Mouse (Mus musculus) midbrain, embryonic 12.5 days (tissue): ENCODE data around the gene Gm9732. TPM values are rescaled to one million over a fixed set of nuclear protein-coding genes. Genes with fewer than 3 reads are reported as not detected.
"Not testable (repeated sequence)": the region's sequence is repeated elsewhere in the genome, so short reads cannot be mapped to it uniquely, and the experiment has no call there.

Experiments
- ATAC-seq: fragments of 200-750 bp; cut with Nextera tagmentation; 2 replicates; pipeline ENCODE4 v1.8.0; 2017; ENCODE audit warnings: low read depth, moderate TSS enrichment, moderate library complexity; ENCODE audit not compliant: low FRiP score
- H3K27ac ChIP-seq: fragments of 300-500 bp; sonication (generic); replicated peaks from 2 replicates; pipeline ENCODE4 v1.5.1; 2016; ENCODE audit warnings: mild to moderate bottlenecking
- H3K27me3 ChIP-seq: fragments of 300-500 bp; sonication (generic); 2 replicates; pipeline ENCODE4 v1.6.1; 2016; ENCODE audit warnings: mild to moderate bottlenecking
- H3K36me3 ChIP-seq: fragments of 300-500 bp; sonication (generic); 2 replicates; pipeline ENCODE4 v1.6.1; 2016
- H3K4me1 ChIP-seq: fragments of 300-500 bp; sonication (generic); 2 replicates; pipeline ENCODE4 v1.6.1; 2016
- H3K4me2 ChIP-seq: fragments of 300-500 bp; sonication (generic); replicated peaks from 2 replicates; pipeline ENCODE4 v1.6.1; 2016; ENCODE audit warnings: mild to moderate bottlenecking, moderate library complexity
- H3K4me3 ChIP-seq: fragments of 300-500 bp; sonication (generic); 2 replicates; pipeline ENCODE4 v1.5.1; 2016; ENCODE audit warnings: mild to moderate bottlenecking
- H3K9ac ChIP-seq: fragments of 300-500 bp; sonication (generic); replicated peaks from 2 replicates; pipeline ENCODE4 v1.6.1; 2016; ENCODE audit warnings: mild to moderate bottlenecking, moderate library complexity
- H3K9me3 ChIP-seq: fragments of 300-500 bp; sonication (generic); 2 replicates; pipeline ENCODE4 v1.6.1; 2016; ENCODE audit warnings: mild to moderate bottlenecking
- whole genome bisulfite sequencing: fragments of 180-500 bp; shearing (Covaris S2); methylation state at CpG from one replicate; pipeline ENCODE4 v1.1.7; 2016; 5-methylcytosine and 5-hydroxymethylcytosine counted together
- polyA plus RNA-seq: library from polyadenylated mRNA; unstranded; fragments of >200 nt; fragmentation: Nextera tagmentation; extraction: Ambion mirVana; gene quantifications from 2 replicates; pipeline ENCODE4 v1.2.1, GENCODE M21; 2016

Gm9732 gene
- polyA plus RNA-seq, 1 experiment from 2014 or later, result not detected

DNA sequence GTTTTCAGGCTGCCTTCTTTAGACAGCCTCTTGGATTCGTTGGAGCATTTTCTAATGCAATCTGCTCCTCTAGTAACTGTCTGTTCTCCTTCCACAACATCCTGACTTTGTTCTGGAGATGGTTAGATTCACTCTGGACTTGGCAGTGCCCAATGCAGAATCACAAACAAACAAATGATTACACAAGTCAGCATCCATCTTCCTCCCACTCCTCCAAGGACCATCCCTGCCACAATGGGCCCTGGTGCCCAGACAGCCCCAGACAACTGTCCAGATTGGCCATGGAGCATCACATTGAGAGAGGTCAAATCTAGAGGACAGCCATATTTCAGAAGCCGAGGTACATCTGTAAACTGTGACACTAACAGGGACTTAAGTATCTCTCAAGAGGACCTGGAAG lies 2.6 kb downstream of the Gm9732 start:
- not testable (repeated sequence) for H3K4me1 ChIP-seq, H3K9me3 ChIP-seq, H3K4me2 ChIP-seq, ATAC-seq, H3K27ac ChIP-seq, H3K36me3 ChIP-seq, H3K27me3 ChIP-seq, H3K9ac ChIP-seq, H3K4me3 ChIP-seq
- 62% methylated on average over 2 of the region's 2 CpGs for WGBS

- not testable (repeated sequence) for ATAC-seq, H3K4me1 ChIP-seq, H3K9ac ChIP-seq, H3K27me3 ChIP-seq, H3K27ac ChIP-seq, H3K4me2 ChIP-seq, H3K36me3 ChIP-seq, H3K9me3 ChIP-seq, H3K4me3 ChIP-seq
- 73% methylated on average over 4 of the region's 4 CpGs for WGBS
These were observed 3.3 kb downstream of the Gm9732 start for GRCm38 (mm10) chr14:43278146-43278545.

DNA sequence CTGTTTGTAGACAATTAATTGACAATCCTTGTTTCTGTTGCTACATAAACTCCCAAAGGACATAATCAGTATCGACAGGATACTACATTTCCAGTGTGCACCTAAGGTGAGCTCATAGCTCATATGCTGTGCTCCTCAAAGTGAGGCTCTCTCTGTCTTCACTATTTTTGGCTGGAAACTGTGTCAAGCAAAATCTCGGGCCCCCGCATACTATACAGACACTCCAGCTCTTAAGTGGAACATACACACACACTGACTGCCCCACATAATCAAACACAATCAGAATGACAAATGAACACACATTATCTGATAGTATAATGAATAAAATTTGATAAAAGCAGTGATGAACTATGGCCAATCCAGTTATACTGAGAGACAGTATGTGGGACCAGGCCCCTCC lies 3.8 kb downstream of the Gm9732 start:
- H3K9me3 ChIP-seq, H3K4me3 ChIP-seq, H3K27me3 ChIP-seq, H3K9ac ChIP-seq, ATAC-seq, H3K4me2 ChIP-seq, H3K27ac ChIP-seq, H3K4me1 ChIP-seq, H3K36me3 ChIP-seq: not testable (repeated sequence)
- WGBS, result 83% methylated on average over 3 of the region's 3 CpGs

GRCm38 (mm10) chr14:43293503-43293902 lies 18.7 kb downstream of the Gm9732 start, which contains the start of gene Gm8127:
Gm8127 (minus strand) TSS chr14:43293832.
- H3K4me3 ChIP-seq, H3K9me3 ChIP-seq, H3K27ac ChIP-seq, H3K9ac ChIP-seq, ATAC-seq, H3K4me1 ChIP-seq, H3K4me2 ChIP-seq, H3K36me3 ChIP-seq, H3K27me3 ChIP-seq: not testable (repeated sequence)
- 79% methylated on average over 3 of the region's 3 CpGs for WGBS

GRCm38 (mm10) chr14:43319516-43319915 lies 44.7 kb downstream of the Gm9732 start:
- H3K4me1 ChIP-seq, H3K9me3 ChIP-seq, H3K27me3 ChIP-seq, ATAC-seq, H3K27ac ChIP-seq, H3K4me2 ChIP-seq, H3K9ac ChIP-seq, H3K4me3 ChIP-seq, H3K36me3 ChIP-seq: not testable (repeated sequence)

DNA sequence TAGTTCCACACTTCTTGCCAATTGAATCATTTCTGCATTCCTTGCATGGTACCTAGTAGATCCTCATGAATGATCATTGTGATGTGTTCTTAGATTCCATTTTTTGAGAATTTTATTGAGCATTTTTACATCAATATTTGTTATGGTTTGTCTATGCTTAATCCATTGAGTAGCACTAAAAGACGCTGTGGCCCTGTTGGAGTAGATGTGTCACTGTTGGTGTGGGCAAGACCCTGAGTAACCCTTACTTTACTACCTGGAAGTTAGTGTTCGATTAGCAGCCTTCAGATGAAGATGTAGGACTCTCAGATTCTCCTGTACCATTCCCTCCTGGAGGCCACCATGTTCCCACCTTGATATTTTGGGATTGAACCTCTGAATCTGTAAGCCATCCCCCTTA lies 53.8 kb downstream of the Gm9732 start:
- not testable (repeated sequence) for H3K9ac ChIP-seq, H3K27me3 ChIP-seq, H3K9me3 ChIP-seq, H3K4me1 ChIP-seq, H3K36me3 ChIP-seq, H3K27ac ChIP-seq, H3K4me3 ChIP-seq, ATAC-seq, H3K4me2 ChIP-seq
- WGBS, result 75% methylated on average over 2 of the region's 2 CpGs

DNA sequence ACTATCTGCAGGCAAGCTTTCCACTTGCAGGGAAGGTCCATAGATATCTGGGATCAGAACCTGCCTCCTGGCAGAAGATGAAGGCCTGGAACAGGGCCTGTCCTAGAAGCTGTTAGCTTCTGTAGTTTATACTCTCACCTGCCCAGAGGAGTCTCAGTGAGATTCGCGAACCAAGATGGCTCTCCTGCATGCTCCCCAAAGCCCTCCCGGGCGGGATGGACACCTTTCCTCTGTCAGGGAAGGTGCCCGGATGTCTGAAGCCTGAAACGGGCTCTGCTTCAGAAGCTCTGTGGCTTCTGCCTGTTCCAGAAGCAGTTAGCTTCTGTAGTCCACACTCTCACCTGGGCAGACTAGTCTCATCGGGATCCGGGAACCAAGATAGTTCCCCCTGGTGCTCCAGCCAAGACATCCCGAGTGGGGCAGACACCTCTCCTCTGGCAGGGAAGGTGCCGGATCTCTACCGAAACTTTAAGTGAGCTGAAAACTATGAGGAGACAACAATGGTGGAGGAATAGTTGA lies 56.6 kb downstream of the Gm9732 start:
- H3K9me3 ChIP-seq, H3K27ac ChIP-seq, H3K27me3 ChIP-seq, H3K36me3 ChIP-seq, H3K4me2 ChIP-seq, H3K9ac ChIP-seq, H3K4me1 ChIP-seq, H3K4me3 ChIP-seq, ATAC-seq: not testable (repeated sequence)
- 94% methylated on average over 11 of the region's 11 CpGs for WGBS

DNA sequence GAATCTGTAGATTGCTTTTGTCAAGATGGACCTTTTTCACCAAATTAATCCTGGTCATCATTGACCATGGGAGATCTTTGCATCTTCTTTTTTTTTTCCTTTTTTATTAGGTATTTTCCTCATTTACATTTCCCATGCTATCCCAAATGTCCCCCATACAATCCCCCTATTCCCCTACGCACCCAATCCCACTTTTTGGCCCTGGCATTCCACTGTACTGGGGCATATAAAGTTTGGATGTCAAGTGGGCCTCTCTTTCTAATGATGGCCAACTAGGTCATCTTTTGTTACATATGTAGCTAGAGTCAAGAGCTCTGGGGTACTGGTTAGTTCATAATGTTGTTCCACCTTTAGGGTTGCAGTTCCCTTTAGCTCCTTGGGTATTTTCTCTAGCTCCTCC lies 62.8 kb downstream of the Gm9732 start:
- H3K9me3 ChIP-seq, H3K36me3 ChIP-seq, H3K27ac ChIP-seq, ATAC-seq, H3K4me1 ChIP-seq, H3K4me2 ChIP-seq, H3K9ac ChIP-seq, H3K4me3 ChIP-seq, H3K27me3 ChIP-seq: not testable (repeated sequence)
- WGBS, result 71% methylated on average over 1 of the region's 1 CpGs

- not testable (repeated sequence) for H3K4me1 ChIP-seq, H3K4me3 ChIP-seq, H3K27me3 ChIP-seq, H3K36me3 ChIP-seq, ATAC-seq, H3K9ac ChIP-seq, H3K4me2 ChIP-seq, H3K27ac ChIP-seq, H3K9me3 ChIP-seq
These were observed 72.9 kb downstream of the Gm9732 start, which contains the start of gene 1700001F09Rik for GRCm38 (mm10) chr14:43347711-43348110. 1700001F09Rik (minus strand) TSS chr14:43347811.

DNA sequence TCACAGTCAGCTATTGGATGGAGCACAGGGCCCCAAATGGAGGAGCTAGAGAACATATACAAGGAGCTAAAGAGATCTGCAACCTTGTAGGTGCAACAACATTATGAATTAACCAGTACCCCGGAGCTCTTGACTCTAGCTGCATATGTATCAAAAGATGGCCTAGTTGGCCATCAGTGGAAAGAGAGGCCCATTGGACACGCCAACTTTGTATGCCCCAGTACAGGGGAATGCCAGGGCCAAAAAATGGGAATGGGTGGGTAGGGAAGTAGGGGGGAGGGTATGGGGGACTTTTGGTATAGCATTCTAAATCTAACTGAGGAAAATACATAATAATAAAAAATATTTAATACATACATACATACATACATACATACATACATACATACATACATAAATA lies 78.1 kb downstream of the Gm9732 start:
- 91% methylated on average over 2 of the region's 2 CpGs for WGBS

More for the DNA sequence above, 78.1 kb downstream of the Gm9732 start:
- not testable (repeated sequence) for H3K27ac ChIP-seq, H3K9ac ChIP-seq, H3K9me3 ChIP-seq, ATAC-seq, H3K36me3 ChIP-seq, H3K4me3 ChIP-seq, H3K4me1 ChIP-seq, H3K4me2 ChIP-seq, H3K27me3 ChIP-seq

Other genes starting within 250 kb of the Gm9732 start
- gene Gm8094, start 198.4 kb upstream of the Gm9732 start, polyA plus RNA-seq, result not detected in 2 replicates
- gene Gm8104, start 174.4 kb upstream of the Gm9732 start, polyA plus RNA-seq, result not detected in 2 replicates
- gene Gm7233, start 95.2 kb upstream of the Gm9732 start, polyA plus RNA-seq, result not detected in 2 replicates
- not detected in 2 replicates for gene Gm8122, start 39.7 kb upstream of the Gm9732 start, polyA plus RNA-seq
- not detected in 2 replicates for gene Gm8126, start 16.4 kb upstream of the Gm9732 start, polyA plus RNA-seq
- not detected in 2 replicates for gene Gm8127, start 18.8 kb downstream of the Gm9732 start, polyA plus RNA-seq
- gene 1700001F09Rik, start 72.8 kb downstream of the Gm9732 start, polyA plus RNA-seq, result not detected in 2 replicates
- not detected in 2 replicates for gene Gm8138, start 141.3 kb downstream of the Gm9732 start, polyA plus RNA-seq